Mouse (Mus musculus): ENCODE results near the gene Plcl2.
A peak's percentile ranks its signal among the peaks of the same experiment; 100 is the strongest.
"Not testable (repeated sequence)": the region's sequence is repeated elsewhere in the genome, so short reads cannot be mapped to it uniquely, and the experiment has no call there.

The Plcl2 gene

DNA sequence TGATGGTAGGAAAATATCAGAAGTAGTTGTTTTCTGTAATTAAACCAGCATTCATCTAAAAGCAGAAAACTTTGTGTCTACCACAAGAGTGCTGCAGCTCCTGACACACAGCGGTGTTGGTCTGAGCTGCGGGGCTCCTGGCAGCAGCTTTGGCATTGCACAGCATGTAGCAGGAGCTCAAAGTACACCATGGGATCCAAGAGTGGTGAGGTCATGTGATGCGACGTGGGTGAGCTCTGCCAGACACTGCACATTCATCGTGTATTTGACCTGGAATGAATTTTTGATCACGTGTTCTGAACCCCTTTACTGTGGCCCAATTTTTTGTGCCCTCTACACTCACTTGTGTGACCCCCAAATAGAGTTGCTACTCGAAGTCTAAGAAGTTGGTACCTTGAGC is 6.1 kb upstream of the Plcl2 start:
- no peak for DNase-seq

DNA sequence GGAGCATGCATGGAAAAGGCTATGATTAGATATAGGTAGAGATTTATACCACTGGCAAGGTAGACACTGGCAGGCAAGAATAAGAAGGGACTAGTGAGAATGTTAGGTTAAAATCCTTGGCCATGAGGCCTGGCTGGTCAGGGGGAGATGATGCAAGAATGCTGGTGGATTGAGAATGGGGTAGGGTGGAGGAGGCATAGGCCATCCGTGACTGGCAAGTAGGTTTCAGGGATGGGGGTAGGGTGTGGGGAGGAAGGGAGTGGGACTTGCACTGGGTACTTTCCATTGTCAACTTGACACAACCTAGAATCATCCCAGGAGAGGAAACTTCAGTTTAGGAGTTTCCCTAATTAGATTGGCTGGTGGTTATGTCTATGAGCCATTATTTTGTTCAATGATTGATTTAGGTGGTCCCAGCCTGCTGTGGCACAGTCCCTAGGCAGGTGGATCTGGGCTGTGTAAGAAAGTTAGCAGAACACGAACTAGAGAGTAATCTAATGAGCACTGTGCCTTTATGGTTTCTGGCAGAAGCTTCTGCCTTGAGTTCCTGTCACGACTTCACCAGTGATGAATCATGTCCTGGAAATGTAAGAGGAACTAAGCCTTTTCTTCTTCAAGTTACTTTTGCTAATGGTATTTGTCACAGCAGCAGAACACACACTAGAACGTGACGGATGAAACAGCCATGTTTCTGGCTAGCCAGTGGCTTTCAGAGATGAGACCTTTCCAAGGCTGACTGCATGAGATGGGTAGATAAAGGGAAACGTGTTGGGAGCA is 4.9 kb upstream of the Plcl2 start:
- DNase-seq: no peak

DNA sequence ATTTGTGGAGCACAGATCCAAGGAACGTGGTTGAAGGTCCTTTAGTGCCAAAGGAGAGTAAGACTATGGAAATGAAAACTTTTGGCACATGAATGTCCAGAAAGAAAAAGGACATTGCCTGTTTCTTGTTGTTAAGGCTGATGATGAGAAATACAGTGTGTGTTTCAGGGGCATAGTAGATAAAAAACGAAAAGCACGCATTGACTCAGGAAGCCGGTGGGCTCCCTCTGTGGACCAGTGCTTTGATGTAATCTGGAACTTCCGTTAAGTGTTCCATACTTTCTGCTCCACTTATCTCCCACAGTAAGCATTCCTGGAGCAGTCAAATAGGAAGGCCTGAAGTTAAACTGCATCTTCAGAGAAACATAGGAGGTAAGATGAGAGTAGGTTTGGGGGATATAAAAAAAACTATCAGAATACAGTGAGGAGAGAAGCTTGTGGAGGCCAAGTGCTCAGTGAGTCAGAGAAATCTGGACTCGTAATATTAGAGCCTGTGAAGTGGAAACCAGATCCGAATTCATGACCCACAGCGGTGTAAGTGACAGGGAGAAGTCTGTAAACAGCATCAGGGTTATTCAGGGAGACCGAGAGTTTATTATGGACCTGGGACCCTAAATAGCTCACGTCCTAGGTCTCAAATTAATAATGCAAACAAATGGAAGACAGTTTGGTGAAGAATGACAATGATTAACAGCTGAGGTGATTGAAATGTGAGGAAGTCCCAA is 3.1 kb upstream of the Plcl2 start:
- no peak for DNase-seq

DNA sequence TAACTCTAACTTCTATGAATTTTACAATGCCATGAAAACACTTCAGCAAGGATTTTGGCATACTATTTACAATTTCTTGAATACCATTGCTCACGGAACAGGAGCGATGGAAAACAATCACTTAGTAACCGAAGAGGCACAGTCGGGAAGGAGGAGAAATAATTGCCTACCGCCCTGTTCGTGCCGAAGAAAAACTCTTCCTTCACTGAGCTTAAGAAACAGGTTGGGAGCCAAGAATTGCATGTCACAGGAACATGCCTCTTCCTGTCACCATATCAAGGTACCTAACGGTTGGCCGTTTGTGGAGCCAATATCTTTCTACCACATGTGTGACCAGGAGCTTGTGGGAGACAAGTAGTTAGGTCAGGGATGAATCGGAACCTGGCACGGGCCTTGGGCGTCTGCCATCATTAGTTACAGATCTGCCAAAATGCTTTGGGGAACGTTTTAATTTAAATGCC is 2.3 kb upstream of the Plcl2 start:
- no peak for DNase-seq

DNA sequence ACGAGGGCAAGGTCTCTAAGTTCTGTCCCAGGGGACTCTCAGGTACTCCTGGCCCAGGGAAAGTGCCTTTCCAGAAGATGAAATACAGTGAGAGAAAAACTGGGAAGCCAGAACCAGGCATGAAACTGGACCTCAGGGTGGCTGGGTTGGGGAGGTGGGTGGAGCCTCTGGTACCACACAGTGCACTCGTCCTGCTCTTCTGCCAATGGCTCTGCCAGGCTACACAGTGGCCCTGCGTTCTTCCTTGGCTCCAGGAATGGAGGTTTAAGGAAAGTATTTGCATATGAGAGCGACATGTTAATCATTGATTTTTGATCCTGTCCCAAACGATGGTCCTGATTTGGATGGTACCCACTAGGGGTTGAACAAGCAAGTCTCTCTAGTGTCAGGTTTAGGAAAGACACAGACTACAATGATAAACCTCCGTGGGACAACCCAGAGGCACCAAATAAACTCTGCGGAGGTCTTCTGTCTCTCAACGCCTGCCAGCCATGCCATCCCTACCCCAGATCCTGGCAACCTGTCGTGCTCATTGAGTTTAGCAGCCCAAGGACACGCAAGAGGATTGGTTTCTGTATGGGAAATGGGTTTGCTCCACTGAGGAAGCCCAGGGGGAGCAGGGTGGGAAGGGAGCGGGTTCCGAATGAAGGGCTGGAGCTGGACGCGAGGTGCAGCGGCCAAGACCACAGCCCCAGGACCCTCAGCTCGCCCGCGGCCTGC is 988 bp upstream of the Plcl2 start:
- DNase-seq: peak in 1 of 2 experiments; percentile 21

DNA sequence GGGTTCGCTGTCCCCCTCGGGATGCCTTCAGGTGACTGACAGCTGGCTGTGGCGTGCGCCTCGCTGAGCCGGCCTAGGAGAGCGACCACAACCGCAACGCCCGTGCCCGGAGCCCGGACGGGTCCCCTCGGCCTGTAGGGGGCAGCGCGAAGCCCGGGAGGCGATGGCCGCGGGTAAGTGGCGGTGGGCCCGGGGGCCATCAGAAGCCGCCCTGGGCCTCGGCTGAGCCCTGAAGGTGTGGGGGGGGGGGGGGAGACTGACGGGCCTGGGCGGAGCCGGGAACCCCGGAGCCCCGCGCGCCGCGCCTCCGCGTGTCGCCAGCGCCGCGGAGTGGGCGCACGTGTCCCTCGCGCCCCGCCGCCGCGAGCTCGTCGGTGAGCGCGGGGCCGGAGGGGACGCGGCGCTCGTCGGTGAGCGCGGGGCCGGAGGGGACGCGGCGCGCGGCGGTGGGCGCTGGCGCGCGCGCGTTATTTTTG is 390 bp upstream of the Plcl2 start:
- DNase-seq: peak; percentile 83 to 84

DNA sequence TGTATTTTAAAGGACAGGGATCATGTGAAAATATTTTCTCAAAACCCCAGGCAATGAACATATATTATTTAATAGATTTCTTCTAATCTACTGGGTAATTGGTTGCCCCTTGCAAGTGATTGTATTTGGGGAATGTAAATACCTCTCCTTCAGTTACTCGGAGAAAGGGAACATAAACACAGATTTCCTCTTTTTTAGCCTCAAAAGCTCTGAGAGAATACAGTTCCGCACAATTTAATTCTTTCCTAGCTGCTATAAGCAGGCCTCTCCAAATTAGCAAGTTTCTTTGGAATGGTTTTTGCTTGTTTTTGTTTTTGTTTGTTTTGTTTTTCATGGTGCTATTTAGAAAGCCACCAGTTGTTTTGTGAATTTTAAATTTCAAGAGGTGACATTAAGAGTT is 1.1 kb downstream of the Plcl2 start:
- DNase-seq: no peak

DNA sequence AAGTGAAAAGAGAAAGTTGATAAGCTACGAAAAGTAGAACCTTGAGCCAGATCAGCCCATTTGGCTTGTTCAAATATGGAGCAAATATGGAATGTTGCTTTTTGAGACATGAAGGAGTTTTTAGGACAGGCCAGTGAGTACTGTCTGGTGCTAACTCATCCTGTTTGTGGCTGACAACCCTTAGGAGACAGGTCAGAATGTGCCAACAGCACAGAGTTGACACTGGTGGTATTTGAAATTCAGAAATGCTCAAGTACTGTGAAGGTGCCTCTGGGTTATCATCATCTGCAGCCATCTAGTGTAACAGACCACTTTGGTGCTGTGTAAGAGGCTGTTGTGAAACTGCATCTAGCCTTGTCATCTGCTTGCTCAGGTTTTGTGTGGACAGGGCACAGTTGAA is 1.5 kb downstream of the Plcl2 start:
- DNase-seq: no peak

DNA sequence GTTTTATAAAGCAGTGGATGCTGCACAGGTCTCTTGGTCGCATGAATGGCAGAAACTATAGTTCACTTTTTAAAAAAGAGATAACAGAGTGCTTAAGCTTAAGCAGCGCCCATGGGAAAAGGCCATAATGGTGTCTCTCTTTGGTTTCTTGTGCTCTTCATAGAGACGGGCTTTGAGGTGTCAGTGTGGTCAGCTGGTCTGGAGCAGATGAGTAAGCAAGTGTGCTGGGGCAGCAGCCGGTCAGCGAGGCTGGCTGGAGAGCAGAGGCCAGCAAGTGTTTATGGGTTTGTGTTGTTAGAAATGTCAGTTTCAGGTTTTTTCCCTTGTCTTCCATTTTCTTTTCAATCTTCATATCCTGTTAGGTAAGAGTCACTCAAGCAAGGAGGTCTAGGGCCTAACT is 3.0 kb downstream of the Plcl2 start:
- DNase-seq: no peak

DNA sequence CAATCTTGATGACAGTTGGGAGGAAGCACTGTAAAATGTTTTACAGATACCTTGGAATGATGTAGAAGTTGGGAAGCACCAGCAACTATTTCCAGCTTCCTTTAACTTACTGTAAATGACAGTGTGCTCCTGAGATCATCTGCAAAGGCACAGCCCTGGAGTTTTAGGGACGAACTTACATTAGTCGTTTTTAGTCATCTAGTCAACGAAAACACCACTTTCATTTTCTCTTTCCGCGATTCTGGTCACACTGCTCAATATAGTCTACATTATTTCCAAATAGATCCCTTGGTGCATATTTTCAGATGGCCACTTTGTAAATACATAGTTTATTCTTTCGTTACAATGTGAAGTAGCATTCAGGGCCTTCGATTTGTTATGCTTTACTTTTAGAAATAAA is 3.6 kb downstream of the Plcl2 start:
- DNase-seq: no peak

DNA sequence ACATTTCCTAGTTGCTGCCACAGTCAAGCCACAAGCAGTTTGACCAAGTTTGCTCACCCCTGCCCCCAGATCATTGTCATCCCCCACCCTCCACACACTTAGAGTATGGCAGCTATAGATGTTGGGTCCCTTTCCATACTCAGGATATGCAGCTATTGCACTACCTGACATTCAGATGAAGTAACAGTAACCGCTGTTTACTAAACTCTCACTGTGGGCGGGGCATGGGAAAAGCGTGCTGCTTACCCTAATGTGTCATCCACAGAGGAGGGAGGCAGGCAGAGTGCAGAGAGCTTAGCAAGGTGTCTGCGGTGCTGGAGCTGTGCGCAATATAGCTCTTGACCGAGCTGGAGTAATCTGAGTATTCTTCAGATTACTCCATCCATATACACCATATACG is 4.2 kb downstream of the Plcl2 start:
- no peak for DNase-seq

DNA sequence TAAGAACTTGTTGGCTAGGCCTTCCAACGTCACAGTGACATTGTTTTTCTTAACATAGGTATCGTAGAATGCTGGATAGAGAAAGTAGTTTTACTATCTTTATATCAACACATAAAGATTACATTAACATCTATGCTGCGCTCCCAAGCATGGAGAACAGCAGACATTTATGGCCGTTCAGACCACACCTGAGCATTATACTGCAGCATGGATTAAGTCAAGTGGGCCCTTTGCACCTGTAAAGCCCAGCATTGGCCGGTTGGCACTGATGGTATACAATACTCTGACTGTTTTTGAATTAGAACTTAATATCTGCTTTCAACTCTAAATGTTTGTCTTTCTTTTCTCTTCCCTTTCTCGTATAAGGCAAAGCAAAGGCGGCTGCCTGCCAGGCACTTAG is 4.8 kb downstream of the Plcl2 start:
- no peak for DNase-seq

DNA sequence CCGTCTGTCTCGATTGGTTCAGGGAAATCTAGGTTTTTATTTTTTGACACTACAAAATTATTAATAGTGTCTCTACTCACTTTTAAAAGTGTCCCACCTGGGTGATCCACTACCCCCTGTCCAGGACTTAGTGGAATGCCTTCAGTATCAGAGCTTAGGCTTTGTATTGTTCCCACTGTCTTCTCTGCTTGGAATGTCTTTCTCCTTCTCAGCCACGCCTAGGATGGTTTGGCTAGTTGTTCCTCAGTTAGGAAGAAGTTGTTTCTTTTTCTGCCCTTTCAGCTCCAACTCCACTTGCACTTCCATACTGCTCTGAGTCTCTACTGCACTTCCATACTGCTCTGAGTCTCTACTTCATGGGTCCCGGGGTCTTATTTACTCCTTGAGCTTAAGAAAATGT is 6.7 kb downstream of the Plcl2 start:
- no peak for DNase-seq

DNA sequence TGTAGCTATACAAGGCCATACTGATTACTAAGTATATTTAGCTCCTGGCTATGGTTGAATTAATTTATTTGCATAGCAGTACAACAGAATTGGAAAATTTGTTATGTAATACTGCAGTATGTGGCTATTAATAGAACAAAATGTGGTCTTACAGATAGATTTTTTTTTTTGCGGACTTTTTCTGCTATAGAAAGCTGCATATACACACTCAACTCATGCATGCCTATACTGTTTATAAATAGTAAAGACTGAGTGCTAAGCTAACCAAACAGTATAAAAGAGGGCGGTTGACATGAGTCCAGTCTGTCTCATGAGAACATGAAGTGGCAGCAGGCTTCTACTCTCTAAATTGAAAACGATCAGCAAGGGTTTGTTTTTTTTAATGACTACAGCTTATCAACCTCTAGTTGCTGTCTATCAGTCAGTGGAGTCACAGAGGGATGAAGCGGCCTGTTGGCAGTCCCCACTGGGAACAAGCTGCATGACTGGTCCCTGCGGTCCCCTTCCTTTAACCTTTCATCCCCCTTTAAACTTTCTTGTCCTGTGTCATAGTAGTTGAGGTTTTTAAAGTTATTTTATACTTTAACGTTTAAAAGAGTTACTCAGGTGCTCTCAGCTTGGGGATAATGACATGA is 8.7 kb downstream of the Plcl2 start:
- DNase-seq: no peak

DNA sequence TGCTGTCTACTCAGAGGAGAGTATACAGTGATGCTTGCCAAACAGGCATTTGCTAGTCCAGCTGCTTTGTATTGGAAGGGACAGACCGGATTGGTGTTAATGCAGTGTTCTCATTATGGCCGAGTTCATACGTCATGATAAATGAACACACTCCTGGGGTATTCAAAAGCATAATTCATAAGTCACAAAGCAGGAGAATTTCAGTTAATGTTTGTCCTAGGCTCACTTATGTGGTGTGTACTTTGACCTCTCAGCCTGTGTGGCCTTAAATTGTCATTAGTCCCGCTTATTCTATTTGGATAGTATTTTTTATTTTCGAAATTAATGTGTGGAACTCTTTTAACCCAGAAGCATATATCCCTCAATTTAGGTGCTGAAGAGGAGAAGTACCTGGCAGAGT is 10.4 kb downstream of the Plcl2 start:
- DNase-seq: no peak

DNA sequence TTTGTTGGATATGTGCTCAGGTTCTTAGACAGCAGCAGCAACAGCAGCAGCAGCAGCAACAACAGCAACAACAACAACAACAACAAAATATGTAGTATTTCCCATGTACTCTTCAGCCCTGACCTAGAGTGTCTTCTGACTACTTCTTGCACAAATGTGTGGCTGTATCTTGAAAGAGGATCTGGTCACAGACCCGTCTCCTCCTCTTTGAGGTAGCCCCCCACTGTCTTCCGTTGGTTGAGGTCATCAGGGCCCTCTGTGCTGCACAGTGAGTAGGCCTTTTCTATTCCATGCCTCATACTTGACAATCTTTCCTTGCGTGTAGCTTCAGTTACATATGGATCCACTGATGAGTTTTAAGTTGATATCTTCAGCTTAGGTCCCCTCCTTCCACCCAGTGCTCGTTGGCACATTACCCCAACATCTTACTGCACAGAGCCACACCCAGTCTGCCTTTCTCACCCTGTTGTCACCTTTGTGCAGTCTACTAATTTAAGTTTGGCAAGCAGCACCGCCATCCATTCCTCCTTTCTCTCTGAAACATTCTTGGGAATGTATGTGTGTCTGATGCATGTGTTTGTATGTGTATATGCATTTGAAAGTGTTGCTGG is 13.4 kb downstream of the Plcl2 start:
- no peak for DNase-seq

DNA sequence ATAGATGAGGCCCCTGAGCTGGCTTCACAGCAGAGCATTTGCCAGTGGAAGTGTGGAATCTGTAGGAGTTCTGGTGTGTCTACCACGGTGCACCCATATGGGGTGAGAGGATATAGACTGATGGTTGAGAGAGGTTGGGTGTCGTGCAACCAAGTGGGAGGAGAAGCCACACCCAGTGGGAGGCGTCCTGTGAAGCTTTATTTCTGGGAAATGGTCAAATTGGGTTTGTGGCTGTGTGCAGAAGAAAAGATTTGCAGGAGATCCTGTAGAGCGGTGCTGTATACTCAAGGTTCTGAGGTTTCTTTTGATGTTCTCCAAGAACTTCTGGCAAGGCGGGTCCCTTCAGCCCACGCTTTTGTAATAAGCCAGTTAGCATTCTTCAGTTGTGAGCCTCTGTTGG is 15.8 kb downstream of the Plcl2 start:
- no peak for DNase-seq

DNA sequence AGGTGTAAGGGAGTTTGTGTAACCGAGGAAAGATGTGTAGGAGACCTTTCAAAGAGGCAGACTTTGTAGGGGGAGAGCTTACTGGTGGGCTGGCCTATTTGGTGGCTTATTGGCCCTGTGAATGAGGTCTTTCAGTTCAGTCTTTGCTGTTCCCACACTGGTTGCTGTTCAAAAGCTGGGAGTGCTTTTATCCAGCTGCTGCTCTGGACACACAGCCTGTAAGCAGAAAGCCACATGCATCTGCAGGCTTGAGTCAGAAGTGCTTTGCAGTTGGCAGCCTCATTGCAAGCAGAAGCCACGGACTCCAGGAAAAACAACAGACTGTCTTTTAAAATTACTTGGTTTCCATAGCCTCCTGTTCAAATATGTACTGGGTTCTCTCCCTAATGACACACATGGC is 16.6 kb downstream of the Plcl2 start:
- DNase-seq: no peak

DNA sequence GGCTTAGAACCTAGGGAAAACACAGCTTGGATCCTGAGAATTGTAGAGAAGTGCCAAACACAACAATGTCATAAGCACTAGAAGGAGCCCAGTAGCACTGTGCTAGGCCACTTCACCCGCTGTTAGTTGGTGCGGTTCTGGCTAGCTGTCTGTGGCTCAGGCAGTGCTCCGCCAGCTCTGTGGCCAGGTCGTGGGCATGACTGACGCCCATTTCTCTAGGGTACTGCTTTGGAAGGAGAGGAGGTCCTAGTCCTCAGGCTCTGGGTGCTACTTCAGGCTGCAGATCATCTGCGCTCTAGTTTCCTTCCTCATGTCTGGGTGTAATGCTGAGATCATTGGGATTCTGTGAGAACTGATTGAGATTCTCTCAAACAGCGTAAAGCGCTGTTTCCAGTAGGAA is 20.9 kb downstream of the Plcl2 start:
- DNase-seq: no peak

DNA sequence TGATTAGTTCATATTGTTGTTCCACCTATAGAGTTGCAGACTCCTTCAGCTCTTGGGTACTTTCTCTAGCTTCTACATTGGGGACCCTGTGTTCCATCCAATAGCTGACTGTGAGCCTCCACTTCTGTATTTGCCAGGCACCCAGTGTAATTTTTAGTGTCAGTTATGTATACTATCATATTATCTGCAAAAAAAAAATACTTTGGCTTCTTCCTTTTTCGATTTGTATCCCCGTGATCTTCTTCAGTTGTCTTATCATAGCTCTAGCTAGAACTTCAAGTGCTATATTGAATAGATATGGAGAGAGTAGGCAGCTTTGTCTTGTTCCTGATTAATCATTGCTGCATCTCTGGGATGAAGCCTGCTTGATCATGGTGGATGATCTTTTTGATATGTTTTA is 25.7 kb downstream of the Plcl2 start:
- not testable (repeated sequence) for DNase-seq

DNA sequence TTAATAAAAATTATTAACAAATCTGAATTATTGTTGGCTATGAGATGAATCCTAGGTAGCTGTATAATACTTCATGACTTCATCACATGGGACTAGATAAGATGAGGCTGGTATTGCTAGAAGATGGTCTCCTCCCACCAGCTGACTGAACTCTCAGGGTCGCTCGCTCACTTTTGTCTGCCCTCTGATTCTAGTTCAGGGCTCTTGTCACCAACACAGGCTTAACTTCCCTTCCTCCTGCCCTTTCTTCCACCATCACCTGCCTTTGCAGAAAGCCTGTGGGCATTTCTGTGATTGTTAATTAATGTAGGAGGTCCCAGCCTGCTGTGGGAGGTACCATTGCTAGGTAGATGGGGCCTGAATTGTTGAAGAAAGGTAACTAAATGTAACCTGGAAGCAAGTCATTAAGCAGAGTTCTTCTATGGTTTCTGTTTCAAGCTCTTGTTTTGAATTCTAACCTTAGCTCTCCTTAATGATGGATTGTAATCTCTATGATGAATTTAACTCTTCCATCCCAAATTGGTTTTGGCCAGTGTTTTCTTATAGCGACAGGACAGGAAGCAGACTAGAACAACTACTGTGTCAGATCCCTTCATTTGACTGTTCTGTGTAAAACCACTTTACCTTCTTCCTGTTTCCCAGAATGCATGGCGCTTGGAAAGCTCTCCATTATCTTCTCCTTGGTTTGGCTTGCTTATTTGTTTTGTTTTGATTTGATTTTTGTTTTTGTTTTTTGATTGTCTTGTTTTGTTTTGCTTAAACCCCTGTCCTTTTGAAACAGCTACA is 27.4 kb downstream of the Plcl2 start:
- no peak for DNase-seq

DNA sequence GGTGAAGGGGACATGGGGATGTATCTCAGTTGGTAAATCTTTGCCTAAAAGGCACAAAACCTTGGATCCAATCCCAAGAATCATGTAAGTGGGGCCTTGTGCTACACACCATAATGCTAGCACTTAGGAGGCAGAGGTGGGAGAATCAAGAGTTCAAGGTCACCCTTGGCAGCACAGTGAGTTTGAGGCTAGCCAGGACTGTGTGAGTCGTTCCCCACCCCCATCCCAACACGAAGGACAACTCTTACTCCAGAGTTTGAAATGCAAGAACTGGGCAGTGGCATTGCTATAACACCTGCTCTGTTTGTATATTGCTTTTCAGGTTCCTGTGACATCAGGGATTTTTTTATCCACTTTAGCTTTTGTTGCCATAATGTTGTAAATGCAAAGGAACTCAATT is 28.6 kb downstream of the Plcl2 start:
- no peak for DNase-seq

All from lung, postnatal 4 days (tissue).